Mouse (Mus musculus): ENCODE measurements around the gene Gm43191. TPM values are rescaled to one million over a fixed set of nuclear protein-coding genes. Genes with fewer than 3 reads are reported as not detected.

The Gm43191 gene
- total RNA-seq, 2 experiments from 2014 or later, result 0.86 to 1.3 TPM

GRCm38 (mm10) chr3:116635799-116636198, 45.3 kb downstream of the Gm43191 start:
- DNase-seq (ENCODE audit: low spot score), result no peak
- intact Hi-C loops (cut with DNase I), result no loop called here

- intact Hi-C loops (cut with DNase I), result no loop called here
- no peak for DNase-seq (ENCODE audit: low spot score)
Measured at GRCm38 (mm10) chr3:116634853-116635252, 46.2 kb downstream of the Gm43191 start.

- DNase-seq (ENCODE audit: low spot score), result no peak
- intact Hi-C loops (cut with DNase I), result no loop called here
Measured at GRCm38 (mm10) chr3:116634091-116634490, 47.0 kb downstream of the Gm43191 start.

- DNase-seq (ENCODE audit: low spot score), result no peak
- intact Hi-C loops (cut with DNase I), result no loop called here
Measured at GRCm38 (mm10) chr3:116632971-116633370, 48.1 kb downstream of the Gm43191 start.

- intact Hi-C loops (cut with DNase I), result no loop called here
- no peak for DNase-seq (ENCODE audit: low spot score)
Measured at GRCm38 (mm10) chr3:116631459-116631858, 49.6 kb downstream of the Gm43191 start.

- DNase-seq (ENCODE audit: low spot score), result no peak
- intact Hi-C loops (cut with DNase I), result no loop called here
Measured at GRCm38 (mm10) chr3:116622641-116623040, 58.4 kb downstream of the Gm43191 start.

GRCm38 (mm10) chr3:116620636-116621370, 60.3 kb downstream of the Gm43191 start:
- intact Hi-C loops (cut with DNase I), result no loop called here
- no peak for DNase-seq (ENCODE audit: low spot score)

GRCm38 (mm10) chr3:116618855-116619254, 62.2 kb downstream of the Gm43191 start:
- intact Hi-C loops (cut with DNase I), result no loop called here
- no peak for DNase-seq (ENCODE audit: low spot score)

- intact Hi-C loops (cut with DNase I), result no loop called here
- DNase-seq (ENCODE audit: low spot score), result no peak
Measured at GRCm38 (mm10) chr3:116615318-116616068, 65.6 kb downstream of the Gm43191 start.

GRCm38 (mm10) chr3:116614295-116614892, 66.7 kb downstream of the Gm43191 start, which contains the start of gene Trmt13:
Trmt13 (minus strand) TSS chr3:116614587.
- DNase-seq (ENCODE audit: low spot score), result no peak
- intact Hi-C loops (cut with DNase I), result no loop called here

GRCm38 (mm10) chr3:116604570-116604969, 76.5 kb downstream of the Gm43191 start:
- intact Hi-C loops (cut with DNase I), result no loop called here
- DNase-seq (ENCODE audit: low spot score), result no peak

- DNase-seq (ENCODE audit: low spot score), result no peak
- intact Hi-C loops (cut with DNase I), result no loop called here
Measured at GRCm38 (mm10) chr3:116601781-116602180, 79.3 kb downstream of the Gm43191 start.

GRCm38 (mm10) chr3:116601005-116601404, 80.1 kb downstream of the Gm43191 start:
- intact Hi-C loops (cut with DNase I), result no loop called here
- no peak for DNase-seq (ENCODE audit: low spot score)

- intact Hi-C loops (cut with DNase I), result loop anchor here (10.0 kb wide), 3 partner anchors 235 to 595 kb away; partner anchors contain the start of genes Extl2 and Slc30a7
- DNase-seq (ENCODE audit: low spot score), result no peak
Measured at GRCm38 (mm10) chr3:116599705-116600104, 81.4 kb downstream of the Gm43191 start.

- DNase-seq (ENCODE audit: low spot score), result no peak
- intact Hi-C loops (cut with DNase I), result loop anchor here (2.0 to 10.0 kb wide), 4 partner anchors 67 to 591 kb away; partner anchors contain the start of genes Extl2, Mfsd14a and Slc30a7
Measured at GRCm38 (mm10) chr3:116595603-116595991, 85.5 kb downstream of the Gm43191 start.

GRCm38 (mm10) chr3:116594728-116595602, 86.1 kb downstream of the Gm43191 start, which contains the start of gene Sass6:
Sass6 (plus strand) TSS chr3:116594982.
- DNase-seq (ENCODE audit: low spot score), result peak; percentile 91
- intact Hi-C loops (cut with DNase I), result loop anchor here (1.0 to 10.0 kb wide), 7 partner anchors 68 to 590 kb away; partner anchors contain the start of genes Dbt, Extl2, Mfsd14a and Slc30a7

GRCm38 (mm10) chr3:116594076-116594727, 86.9 kb downstream of the Gm43191 start:
- intact Hi-C loops (cut with DNase I), result loop anchor here (1.0 to 10.0 kb wide), 7 partner anchors 69 to 589 kb away; partner anchors contain the start of genes Dbt, Extl2, Mfsd14a and Slc30a7
- DNase-seq (ENCODE audit: low spot score), result no peak
